Mouse (Mus musculus): ENCODE measurements around the gene Eef2. TPM values are rescaled to one million over a fixed set of nuclear protein-coding genes. Genes with fewer than 3 reads are reported as not detected.

Gene Eef2
- total RNA-seq, 1 experiment from 2014 or later: 1,714 TPM

DNA sequence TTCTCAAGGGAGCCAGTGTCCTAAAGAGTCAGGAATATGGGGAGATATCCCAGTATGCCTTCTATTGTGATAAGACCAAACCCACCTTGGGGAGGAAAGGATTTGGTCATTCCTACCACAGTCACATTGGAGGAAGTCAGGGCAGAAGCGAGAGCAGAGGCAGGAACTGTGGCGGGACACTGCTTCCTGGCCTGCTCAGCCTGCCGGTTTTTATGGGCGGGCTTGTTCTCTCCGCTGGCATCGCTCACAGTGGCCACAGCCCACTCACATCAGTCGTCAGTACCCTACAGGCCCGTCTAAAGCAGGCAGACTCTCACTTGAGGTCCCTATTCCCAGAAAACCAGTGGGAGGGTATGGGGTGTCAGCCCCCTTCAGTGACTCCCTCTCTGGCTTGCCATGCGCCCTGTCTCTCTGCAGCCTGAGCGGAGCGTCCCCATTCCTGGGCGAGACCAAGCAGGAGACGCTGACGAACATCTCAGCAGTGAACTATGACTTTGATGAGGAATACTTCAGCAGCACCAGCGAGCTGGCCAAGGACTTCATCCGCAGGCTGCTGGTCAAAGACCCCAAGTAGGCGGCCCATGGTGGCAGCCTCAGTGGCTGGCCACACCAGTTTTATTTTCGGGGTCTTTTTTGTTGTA is 15.0 kb downstream of the Eef2 start:
- ATAC-seq (replicated peaks in 1 of 2; ENCODE audit: insufficient read depth in 1 of 2, low FRiP score in 2 of 2, low TSS enrichment in 1 of 2, low read depth in 1 of 2, poor library complexity in 2 of 2, severe bottlenecking in 2 of 2): peak; percentile 39 to 48; a peak in 2 of 4 replicates

GRCm38 (mm10) chr10:81192270-81192967 is 16.0 kb downstream of the Eef2 start:
- peak; percentile 26 to 32; a peak in 2 of 4 replicates for ATAC-seq (replicated peaks in 1 of 2; ENCODE audit: insufficient read depth in 1 of 2, low FRiP score in 2 of 2, low TSS enrichment in 1 of 2, low read depth in 1 of 2, poor library complexity in 2 of 2, severe bottlenecking in 2 of 2)

- ATAC-seq (replicated peaks in 1 of 2; ENCODE audit: insufficient read depth in 1 of 2, low FRiP score in 2 of 2, low TSS enrichment in 1 of 2, low read depth in 1 of 2, poor library complexity in 2 of 2, severe bottlenecking in 2 of 2): no peak
These were observed 16.6 kb downstream of the Eef2 start for GRCm38 (mm10) chr10:81192968-81193501.

DNA sequence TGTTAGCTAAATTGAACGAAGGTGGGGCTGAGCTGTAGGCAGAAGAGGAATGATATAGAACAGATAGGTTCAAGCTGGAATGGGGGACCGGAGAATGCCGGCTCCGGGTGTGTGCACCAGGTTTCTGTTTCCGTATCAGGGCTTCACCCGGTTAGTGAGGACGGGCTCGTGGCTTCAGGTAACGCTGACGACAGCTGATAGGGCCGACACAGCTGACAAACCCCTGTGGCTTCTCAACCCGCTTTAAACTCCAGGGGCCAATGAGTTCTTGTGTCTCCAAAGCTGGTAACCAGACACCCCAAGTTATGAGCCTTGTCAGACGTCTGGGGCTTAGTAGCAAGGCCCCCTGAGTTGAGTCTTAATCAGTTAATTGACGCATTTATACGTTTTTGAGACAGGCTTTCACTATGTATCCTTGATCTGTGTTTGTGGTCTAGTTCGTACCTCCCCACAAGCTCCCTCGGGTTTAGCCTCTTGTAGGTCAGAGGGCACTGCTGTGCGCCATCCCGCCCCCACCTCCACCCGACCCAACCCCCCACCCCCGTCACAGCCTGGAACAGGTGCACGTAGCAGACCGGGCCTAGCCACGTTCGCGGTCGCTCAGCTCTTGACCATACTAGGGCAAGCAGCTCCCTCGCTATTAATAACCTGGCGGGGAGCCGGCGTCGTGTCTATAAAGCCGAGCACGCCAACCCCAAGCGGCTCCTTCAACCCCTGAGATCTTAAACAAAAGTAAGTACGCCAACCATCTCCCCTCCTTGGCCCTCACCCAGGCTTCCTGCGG is 17.8 kb downstream of the Eef2 start:
- ATAC-seq (replicated peaks in 1 of 2; ENCODE audit: insufficient read depth in 1 of 2, low FRiP score in 2 of 2, low TSS enrichment in 1 of 2, low read depth in 1 of 2, poor library complexity in 2 of 2, severe bottlenecking in 2 of 2): no peak

DNA sequence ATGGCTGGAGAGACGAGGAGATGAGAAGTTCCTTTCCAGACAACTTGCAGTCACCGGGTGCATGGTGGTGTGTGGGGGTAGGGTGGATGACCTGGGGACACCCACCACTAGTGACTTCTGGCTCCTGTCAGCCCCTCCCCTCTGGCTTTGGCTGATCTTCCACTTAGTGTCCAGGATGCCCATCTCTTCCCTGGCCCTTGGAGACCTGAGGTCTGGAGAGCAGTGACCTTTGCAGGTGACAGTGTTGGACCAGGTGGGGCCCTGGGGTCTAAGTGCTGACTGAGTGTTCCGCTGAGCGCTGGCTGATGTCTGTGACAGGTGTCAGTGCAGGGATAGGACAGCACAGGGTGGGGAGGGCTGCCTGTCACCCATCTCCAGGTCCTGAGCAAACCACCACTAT is 18.9 kb downstream of the Eef2 start:
- ATAC-seq (replicated peaks in 1 of 2; ENCODE audit: insufficient read depth in 1 of 2, low FRiP score in 2 of 2, low TSS enrichment in 1 of 2, low read depth in 1 of 2, poor library complexity in 2 of 2, severe bottlenecking in 2 of 2): no peak

DNA sequence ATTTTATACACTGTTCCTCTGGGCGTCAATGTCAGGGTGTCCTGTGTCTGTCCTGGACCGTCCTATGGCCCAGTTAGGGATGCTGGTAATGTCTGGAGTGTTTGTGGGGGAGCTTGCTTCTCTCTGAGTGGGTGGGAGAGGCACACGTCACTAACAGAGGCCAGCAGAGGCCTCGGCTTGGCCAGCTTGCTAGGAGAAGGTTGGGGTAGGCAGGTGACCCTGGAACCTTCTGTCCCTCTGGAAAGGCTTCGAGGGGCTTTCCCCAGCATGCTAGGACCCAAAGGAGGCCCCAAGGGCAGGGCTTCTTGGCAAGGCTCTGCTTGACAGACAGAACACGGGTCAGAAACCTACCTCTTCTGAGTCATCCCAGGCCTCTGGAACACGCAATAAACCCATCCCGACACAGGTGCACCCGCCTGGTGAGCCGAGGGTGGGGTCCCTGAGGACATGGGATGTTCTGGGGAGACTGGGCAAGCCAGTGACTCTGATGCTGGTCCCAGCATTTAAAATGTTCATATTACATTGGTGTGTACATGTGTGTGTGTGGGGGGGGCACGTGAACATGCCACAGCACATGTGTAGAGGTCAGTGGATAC is 20.1 kb downstream of the Eef2 start:
- no peak for ATAC-seq (replicated peaks in 1 of 2; ENCODE audit: insufficient read depth in 1 of 2, low FRiP score in 2 of 2, low TSS enrichment in 1 of 2, low read depth in 1 of 2, poor library complexity in 2 of 2, severe bottlenecking in 2 of 2)

- ATAC-seq (replicated peaks in 1 of 2; ENCODE audit: insufficient read depth in 1 of 2, low FRiP score in 2 of 2, low TSS enrichment in 1 of 2, low read depth in 1 of 2, poor library complexity in 2 of 2, severe bottlenecking in 2 of 2): no peak
These were observed 20.9 kb downstream of the Eef2 start for GRCm38 (mm10) chr10:81197305-81197704.

GRCm38 (mm10) chr10:81198230-81198629 is 21.8 kb downstream of the Eef2 start:
- peak in 1 of 2 experiments; percentile 39; a peak in 2 of 4 replicates for ATAC-seq (replicated peaks in 1 of 2; ENCODE audit: insufficient read depth in 1 of 2, low FRiP score in 2 of 2, low TSS enrichment in 1 of 2, low read depth in 1 of 2, poor library complexity in 2 of 2, severe bottlenecking in 2 of 2)

- no peak for ATAC-seq (replicated peaks in 1 of 2; ENCODE audit: insufficient read depth in 1 of 2, low FRiP score in 2 of 2, low TSS enrichment in 1 of 2, low read depth in 1 of 2, poor library complexity in 2 of 2, severe bottlenecking in 2 of 2)
These were observed 22.6 kb downstream of the Eef2 start for GRCm38 (mm10) chr10:81198990-81199389.

DNA sequence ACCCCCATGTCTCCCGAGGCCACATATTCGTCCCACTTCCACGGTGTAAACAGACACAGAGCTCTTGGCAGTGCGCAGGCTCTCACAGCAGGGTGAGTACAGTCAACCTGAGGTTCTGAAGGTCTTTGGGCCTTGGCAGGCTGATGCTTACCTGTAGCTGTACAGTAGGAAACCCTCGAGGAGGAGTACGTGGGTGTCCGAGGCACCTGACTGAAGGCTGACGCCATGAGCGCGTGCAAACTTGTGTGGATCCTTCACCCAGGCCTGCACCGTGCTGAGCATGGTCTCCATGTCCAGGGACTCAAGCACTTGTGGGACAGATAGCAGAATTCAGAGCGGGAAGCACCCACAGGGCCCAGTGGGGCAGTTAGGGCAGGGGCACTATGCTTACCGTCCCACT is 23.7 kb downstream of the Eef2 start:
- ATAC-seq (replicated peaks in 1 of 2; ENCODE audit: insufficient read depth in 1 of 2, low FRiP score in 2 of 2, low TSS enrichment in 1 of 2, low read depth in 1 of 2, poor library complexity in 2 of 2, severe bottlenecking in 2 of 2): no peak

DNA sequence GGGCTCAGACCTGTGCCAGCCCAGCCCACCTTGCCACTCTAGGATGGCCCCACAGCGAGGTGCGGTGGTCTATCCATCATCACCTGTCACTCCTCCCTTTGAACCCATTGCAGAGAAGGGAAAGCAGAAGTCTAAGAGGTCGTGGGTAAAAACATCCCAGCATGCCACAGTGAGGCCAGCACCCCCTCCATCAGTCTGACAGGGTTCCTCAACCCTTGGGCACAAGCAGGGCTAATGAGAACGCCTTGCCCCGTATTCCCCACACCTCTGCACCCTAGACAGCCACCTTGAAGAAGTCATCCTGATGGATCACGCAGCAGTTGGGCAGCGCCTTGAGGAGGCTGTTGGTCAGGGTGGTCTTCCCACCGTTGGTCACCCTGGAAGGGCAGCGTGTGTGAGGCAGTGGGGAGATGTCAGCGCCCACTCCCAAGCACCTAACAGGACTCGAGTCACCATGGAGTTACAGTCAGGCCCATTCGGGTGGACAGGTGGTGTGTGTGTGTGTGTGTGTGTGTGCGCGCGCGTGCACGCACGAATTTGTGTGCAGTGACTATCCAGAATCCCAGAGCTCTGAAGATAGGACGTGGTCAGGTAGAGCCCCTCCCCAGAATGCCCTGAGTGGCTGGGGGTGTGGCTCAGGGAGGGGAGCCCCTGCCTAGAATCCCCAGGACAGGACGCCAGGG is 24.3 kb downstream of the Eef2 start:
- ATAC-seq (replicated peaks in 1 of 2; ENCODE audit: insufficient read depth in 1 of 2, low FRiP score in 2 of 2, low TSS enrichment in 1 of 2, low read depth in 1 of 2, poor library complexity in 2 of 2, severe bottlenecking in 2 of 2): no peak

- ATAC-seq (replicated peaks in 1 of 2; ENCODE audit: insufficient read depth in 1 of 2, low FRiP score in 2 of 2, low TSS enrichment in 1 of 2, low read depth in 1 of 2, poor library complexity in 2 of 2, severe bottlenecking in 2 of 2): no peak
These were observed 25.7 kb downstream of the Eef2 start, which contains the start of gene Nmrk2 for GRCm38 (mm10) chr10:81201807-81202758. Gene Nmrk2 (minus strand): TSS chr10:81202051.

- ATAC-seq (replicated peaks in 1 of 2; ENCODE audit: insufficient read depth in 1 of 2, low FRiP score in 2 of 2, low TSS enrichment in 1 of 2, low read depth in 1 of 2, poor library complexity in 2 of 2, severe bottlenecking in 2 of 2): no peak
These were observed 26.7 kb downstream of the Eef2 start for GRCm38 (mm10) chr10:81202978-81203720.

DNA sequence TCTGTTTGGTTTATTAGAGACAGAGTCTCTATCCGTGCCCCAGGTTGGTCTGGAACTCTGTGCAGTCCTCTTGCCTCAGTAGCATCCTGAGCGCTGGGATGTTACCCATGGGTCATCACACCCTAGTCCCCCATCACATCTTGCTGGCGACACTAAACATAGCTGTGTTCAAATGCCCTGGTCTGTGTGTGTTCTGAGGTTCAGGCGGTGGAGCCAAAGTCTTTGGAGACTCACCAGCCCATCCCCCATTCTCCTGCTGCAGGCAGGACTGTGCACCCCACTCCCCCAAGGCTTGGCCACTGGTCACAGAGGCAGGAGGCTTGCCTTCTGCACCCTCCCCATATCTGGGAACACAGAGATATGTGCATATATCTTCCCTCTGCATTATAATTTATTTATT is 27.7 kb downstream of the Eef2 start:
- ATAC-seq (replicated peaks in 1 of 2; ENCODE audit: insufficient read depth in 1 of 2, low FRiP score in 2 of 2, low TSS enrichment in 1 of 2, low read depth in 1 of 2, poor library complexity in 2 of 2, severe bottlenecking in 2 of 2): no peak

GRCm38 (mm10) chr10:81210154-81210553 is 33.7 kb downstream of the Eef2 start:
- no peak for ATAC-seq (replicated peaks in 1 of 2; ENCODE audit: insufficient read depth in 1 of 2, low FRiP score in 2 of 2, low TSS enrichment in 1 of 2, low read depth in 1 of 2, poor library complexity in 2 of 2, severe bottlenecking in 2 of 2)

Data from hematopoietic stem cell, adult 5-6 weeks (primary cell).